Mouse (Mus musculus): Measurements from ENCODE around the gene Sdhaf3. TPM values are rescaled to one million over a fixed set of nuclear protein-coding genes. Genes with fewer than 3 reads are reported as not detected.

Gene Sdhaf3
- polyA plus RNA-seq, 1 experiment, result 0.22 TPM

GRCm38 (mm10) chr6:7084370-7084769, 128.6 kb downstream of the Sdhaf3 start:
- DNase-seq (ENCODE audit: low read depth in 1 of 2, low spot score in 2 of 2), result no peak
- Histone ChIP-seq H3K4me1 (ENCODE audit: control insufficient read depth, insufficient read depth, insufficient read length) (no peaks in the 10 kb centered on the region), H3K36me3 (ENCODE audit: control insufficient read depth, insufficient read depth, low read length) (no peaks in the 10 kb centered on the region), H3K27ac (ENCODE audit: insufficient read depth, low read length) (no peak overlapping the region), H3K4me3 (ENCODE audit: extremely low read depth, insufficient read depth, insufficient read length) (no peak overlapping the region), H3K27me3 (ENCODE audit: control insufficient read depth, insufficient read depth, low read length) (no peaks in the 10 kb centered on the region)
- TF ChIP-seq CTCF (IDR thresholded peaks at IDR 0.05; ENCODE audit: extremely low read depth, insufficient read depth, insufficient read length, insufficient replicate concordance) (no peak), POLR2A (IDR thresholded peaks at IDR 0.05; ENCODE audit: low read depth, low read length) (no peak)
- WGBS, result 82% methylated on average over 2 of the region's 2 CpGs

GRCm38 (mm10) chr6:7085506-7085905, 129.7 kb downstream of the Sdhaf3 start:
- no peak for DNase-seq (ENCODE audit: low read depth in 1 of 2, low spot score in 2 of 2)
- TF ChIP-seq CTCF (IDR thresholded peaks at IDR 0.05; ENCODE audit: extremely low read depth, insufficient read depth, insufficient read length, insufficient replicate concordance) (no peak), POLR2A (IDR thresholded peaks at IDR 0.05; ENCODE audit: low read depth, low read length) (no peak)
- WGBS, result 82% methylated on average over 2 of the region's 2 CpGs

GRCm38 (mm10) chr6:7092094-7092493, 136.3 kb downstream of the Sdhaf3 start:
- H3K27me3 ChIP-seq (ENCODE audit: control insufficient read depth, insufficient read depth, low read length), result no peaks in the 10 kb centered on the region
- no peaks in the 10 kb centered on the region for H3K36me3 ChIP-seq (ENCODE audit: control insufficient read depth, insufficient read depth, low read length)
- no peak overlapping the region for H3K27ac ChIP-seq (ENCODE audit: insufficient read depth, low read length)
- no peak for DNase-seq (ENCODE audit: low read depth in 1 of 2, low spot score in 2 of 2)
- TF ChIP-seq POLR2A (IDR thresholded peaks at IDR 0.05; ENCODE audit: low read depth, low read length), result no peak
- no peak for TF ChIP-seq CTCF (IDR thresholded peaks at IDR 0.05; ENCODE audit: extremely low read depth, insufficient read depth, insufficient read length, insufficient replicate concordance)
- no peak overlapping the region for H3K4me3 ChIP-seq (ENCODE audit: extremely low read depth, insufficient read depth, insufficient read length)
- 55% methylated on average over 1 of the region's 1 CpGs for WGBS
- H3K4me1 ChIP-seq (ENCODE audit: control insufficient read depth, insufficient read depth, insufficient read length), result no peaks in the 10 kb centered on the region

More at GRCm38 (mm10) chr6:7085506-7085905, 129.7 kb downstream of the Sdhaf3 start:
- Histone ChIP-seq H3K27me3 (ENCODE audit: control insufficient read depth, insufficient read depth, low read length) (no peaks in the 10 kb centered on the region), H3K27ac (ENCODE audit: insufficient read depth, low read length) (no peak overlapping the region), H3K4me3 (ENCODE audit: extremely low read depth, insufficient read depth, insufficient read length) (no peak overlapping the region), H3K4me1 (ENCODE audit: control insufficient read depth, insufficient read depth, insufficient read length) (no peaks in the 10 kb centered on the region), H3K36me3 (ENCODE audit: control insufficient read depth, insufficient read depth, low read length) (no peaks in the 10 kb centered on the region)

Other genes with a start within 250 kb of the Sdhaf3 start
- not detected in 2 replicates for gene Dlx6, start 92.7 kb upstream of the Sdhaf3 start, polyA plus RNA-seq (2012; rRNA removed)
- gene Dlx5, start 73.9 kb upstream of the Sdhaf3 start, polyA plus RNA-seq (2012; rRNA removed), result not detected in 2 replicates